Mouse (Mus musculus) brain, embryonic 14.5 days (tissue): ENCODE data around the gene Tns3. TPM values are rescaled to one million over a fixed set of nuclear protein-coding genes. Genes with fewer than 3 reads are reported as not detected.

Experiments
- DNase-seq: peaks from one replicate; pipeline ENCODE4 v3.0.0-alpha.2; 2011; ENCODE audit warnings: low read depth
- CTCF ChIP-seq: fragments of 200-500 bp; IDR thresholded peaks from 2 replicates; pipeline ENCODE4 v1.5.1; 2012; ENCODE audit warnings: inconsistent platforms, mild to moderate bottlenecking, moderate library complexity, borderline replicate concordance; ENCODE audit not compliant: insufficient read depth, insufficient read length; ENCODE audit errors: extremely low read depth
- POLR2A ChIP-seq: fragments of 200-500 bp; IDR thresholded peaks from 2 replicates; pipeline ENCODE4 v1.6.1; 2012; ENCODE audit warnings: mild to moderate bottlenecking, inconsistent platforms, borderline replicate concordance; ENCODE audit not compliant: poor library complexity, insufficient read depth, insufficient read length, severe bottlenecking; ENCODE audit errors: extremely low read depth
- polyA plus RNA-seq: library from polyadenylated mRNA; depleted of rRNA; stranded (reverse); fragments of >200 nt; gene quantifications from 2 replicates; pipeline ENCODE4 v1.2.3, GENCODE M21; 2012

Tns3 gene
- polyA plus RNA-seq, 1 experiment = 12.1 TPM

GRCm38 (mm10) chr11:8657493-8657892 is 6.8 kb downstream of the Tns3 start:
- TF ChIP-seq POLR2A (no peak), CTCF (no peak)

GRCm38 (mm10) chr11:8656448-8657393 is 7.6 kb downstream of the Tns3 start:
- TF ChIP-seq POLR2A = no peak
- no peak for TF ChIP-seq CTCF
- peak; percentile 59 for DNase-seq

More at GRCm38 (mm10) chr11:8657493-8657892, 6.8 kb downstream of the Tns3 start:
- DNase-seq = no peak

GRCm38 (mm10) chr11:8653800-8654295 is 10.5 kb downstream of the Tns3 start:
- TF ChIP-seq POLR2A = no peak
- TF ChIP-seq CTCF = no peak
- DNase-seq = peak; percentile 36

- no peak for TF ChIP-seq POLR2A
- TF ChIP-seq CTCF = no peak
- DNase-seq = peak; percentile 59
These were observed 11.3 kb downstream of the Tns3 start for GRCm38 (mm10) chr11:8652792-8653645.

- TF ChIP-seq POLR2A = no peak
- no peak for TF ChIP-seq CTCF
- DNase-seq = peak; percentile 31
These were observed 12.1 kb downstream of the Tns3 start for GRCm38 (mm10) chr11:8652116-8652714.

GRCm38 (mm10) chr11:8651448-8652035 is 12.8 kb downstream of the Tns3 start:
- TF ChIP-seq CTCF (no peak), POLR2A (no peak)
- DNase-seq = no peak

GRCm38 (mm10) chr11:8645609-8646008 is 18.7 kb downstream of the Tns3 start:
- no peak for DNase-seq
- TF ChIP-seq CTCF (no peak), POLR2A (no peak)

GRCm38 (mm10) chr11:8644272-8644671 is 20.1 kb downstream of the Tns3 start:
- TF ChIP-seq POLR2A (no peak), CTCF (no peak)
- no peak for DNase-seq

GRCm38 (mm10) chr11:8641634-8642277 is 22.6 kb downstream of the Tns3 start:
- TF ChIP-seq POLR2A (no peak), CTCF (no peak)
- DNase-seq = no peak

GRCm38 (mm10) chr11:8639726-8640125 is 24.6 kb downstream of the Tns3 start:
- TF ChIP-seq CTCF = no peak
- TF ChIP-seq POLR2A = no peak
- no peak for DNase-seq
